Mouse (Mus musculus): ENCODE data around the gene Plcb3. TPM values are rescaled to one million over a fixed set of nuclear protein-coding genes. Genes with fewer than 3 reads are reported as not detected.
A peak's percentile ranks its signal among the peaks of the same experiment; 100 is the strongest.

Gene Plcb3
- polyA plus RNA-seq (2015; fragmentation: Nextera tagmentation; extraction: Ambion mirVana) = 44.1 and 48.8 TPM in 2 replicates

DNA sequence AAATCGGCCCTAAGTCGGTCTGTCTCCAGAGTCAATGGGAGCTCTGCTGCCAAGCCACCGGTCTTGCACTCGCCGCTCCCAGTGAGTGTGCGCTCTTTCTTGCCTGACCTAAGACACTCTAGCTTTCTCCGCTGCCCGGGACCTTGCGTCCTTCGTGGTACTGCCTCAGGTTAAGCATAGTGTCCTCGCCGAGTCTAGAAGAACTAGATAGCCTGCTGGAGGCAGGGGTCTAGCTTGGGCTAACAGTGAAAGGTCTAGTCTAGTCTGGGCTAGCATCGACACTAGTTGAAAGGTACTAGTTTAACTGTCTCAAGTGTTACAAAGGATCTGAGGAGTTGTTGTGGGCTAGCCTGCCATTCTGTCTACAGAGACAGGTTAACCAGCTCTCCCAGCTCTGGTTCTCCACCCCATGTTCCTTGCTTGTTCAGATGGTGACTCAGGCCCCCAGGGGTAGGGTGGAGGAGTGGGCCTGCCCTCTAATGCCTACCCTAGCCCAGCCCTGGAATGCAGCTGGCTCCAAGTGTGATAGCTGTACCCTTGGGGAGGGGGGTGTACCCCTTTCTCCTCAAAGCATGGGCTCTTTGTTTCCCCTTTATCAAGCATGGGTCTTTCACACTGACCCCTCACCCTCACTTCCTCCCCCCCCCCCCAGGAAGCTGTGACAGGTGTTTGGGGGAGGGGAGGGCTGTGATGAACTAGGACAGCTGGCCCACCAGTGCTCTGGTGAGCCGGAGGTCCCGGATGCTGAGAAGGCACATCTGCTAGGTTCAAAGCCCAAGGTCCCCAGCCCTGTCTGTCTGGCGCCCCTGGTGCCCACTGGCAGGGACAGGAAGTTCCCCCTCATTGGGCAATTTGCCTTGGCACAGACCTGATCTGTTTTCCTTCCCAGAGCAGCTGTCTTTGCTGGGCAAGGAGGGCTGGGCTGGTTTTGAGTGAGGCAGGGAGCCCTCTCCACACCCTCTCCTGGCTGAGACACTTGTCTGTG is at the start of gene Plcb3:
TSS of gene Plcb3 (minus strand) at position 934 of the 985 bp plus-strand sequence.
- peak within 1 kb of the TSS; percentile 90 for H3K27ac ChIP-seq (ENCODE audit: low read length)
- peak within 1 kb of the TSS; percentile 85 for H3K9ac ChIP-seq (replicated peaks; ENCODE audit: low read length)
- peaks cover 12% of the 10 kb centered on the region; the same call in 1 of the 2 replicates for H3K36me3 ChIP-seq (ENCODE audit: insufficient read depth, low read length)
- 0% methylated on average over 16 of the region's 16 CpGs for WGBS
- H3K4me2 ChIP-seq (replicated peaks; ENCODE audit: low read depth, low read length) = peak within 1 kb of the TSS; percentile 90
- no peak for ATAC-seq (ENCODE audit: low FRiP score, low TSS enrichment)
- peaks cover 54% of the 10 kb centered on the region for H3K4me1 ChIP-seq (ENCODE audit: insufficient read depth, low read length)
- no peaks in the 10 kb centered on the region for H3K9me3 ChIP-seq (ENCODE audit: low read length)
- peak within 1 kb of the TSS; percentile 81 for H3K4me3 ChIP-seq (ENCODE audit: low read length)
- no peaks in the 10 kb centered on the region for H3K27me3 ChIP-seq (ENCODE audit: insufficient read depth, low read length)

- Histone ChIP-seq H3K4me2 (replicated peaks; ENCODE audit: low read depth, low read length) (no peak overlapping the region), H3K9ac (replicated peaks; ENCODE audit: low read length) (no peak overlapping the region), H3K9me3 (ENCODE audit: low read length) (no peaks in the 10 kb centered on the region), H3K27ac (ENCODE audit: low read length) (no peak overlapping the region; the same call in 1 of the 2 replicates), H3K4me1 (ENCODE audit: insufficient read depth, low read length) (no peaks in the 10 kb centered on the region), H3K27me3 (ENCODE audit: insufficient read depth, low read length) (no peaks in the 10 kb centered on the region), H3K36me3 (ENCODE audit: insufficient read depth, low read length) (peaks cover 51% of the 10 kb centered on the region), H3K4me3 (ENCODE audit: low read length) (no peak overlapping the region)
- peak; percentile 57; the same call in 1 of the 2 replicates for ATAC-seq (ENCODE audit: low FRiP score, low TSS enrichment)
- WGBS = 43% methylated on average over 3 of the region's 3 CpGs
Measured at GRCm38 (mm10) chr19:7020224-7020641, 44.0 kb upstream of the Plcb3 start.

DNA sequence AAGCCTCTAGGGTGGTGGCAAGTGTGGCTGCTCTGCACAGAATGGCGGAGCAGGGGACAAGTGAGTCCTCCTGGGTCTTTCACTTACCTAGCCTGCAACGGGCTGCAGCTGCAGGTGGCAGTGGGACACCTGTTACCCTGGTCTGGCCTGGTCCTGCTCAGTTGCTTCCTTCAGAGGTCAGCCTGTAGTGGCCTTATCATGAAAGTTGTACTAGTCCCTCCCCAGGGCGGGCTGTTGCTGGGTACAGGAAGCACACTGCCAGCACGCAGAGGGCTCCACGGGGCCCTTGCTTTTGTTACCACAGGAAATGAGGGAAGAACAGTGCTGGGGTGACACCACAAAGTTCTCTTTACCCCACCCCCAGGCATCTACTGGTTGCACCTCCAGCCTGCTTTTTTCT is 42.9 kb upstream of the Plcb3 start, which contains the start of gene Fermt3:
TSS of gene Fermt3 (minus strand) at position 279 of the 400 bp plus-strand sequence.
- no peaks in the 10 kb centered on the region for H3K27me3 ChIP-seq (ENCODE audit: insufficient read depth, low read length)
- no peak within 1 kb of the TSS; the same call in 1 of the 2 replicates for H3K27ac ChIP-seq (ENCODE audit: low read length)
- no peak within 1 kb of the TSS for H3K9ac ChIP-seq (replicated peaks; ENCODE audit: low read length)
- no peaks in the 10 kb centered on the region for H3K9me3 ChIP-seq (ENCODE audit: low read length)
- WGBS = 74% methylated on average over 5 of the region's 5 CpGs
- no peaks in the 10 kb centered on the region for H3K4me1 ChIP-seq (ENCODE audit: insufficient read depth, low read length)
- no peak within 1 kb of the TSS for H3K4me2 ChIP-seq (replicated peaks; ENCODE audit: low read depth, low read length)
- peaks cover 41% of the 10 kb centered on the region for H3K36me3 ChIP-seq (ENCODE audit: insufficient read depth, low read length)
- ATAC-seq (ENCODE audit: low FRiP score, low TSS enrichment) = no peak
- no peak within 1 kb of the TSS for H3K4me3 ChIP-seq (ENCODE audit: low read length)

DNA sequence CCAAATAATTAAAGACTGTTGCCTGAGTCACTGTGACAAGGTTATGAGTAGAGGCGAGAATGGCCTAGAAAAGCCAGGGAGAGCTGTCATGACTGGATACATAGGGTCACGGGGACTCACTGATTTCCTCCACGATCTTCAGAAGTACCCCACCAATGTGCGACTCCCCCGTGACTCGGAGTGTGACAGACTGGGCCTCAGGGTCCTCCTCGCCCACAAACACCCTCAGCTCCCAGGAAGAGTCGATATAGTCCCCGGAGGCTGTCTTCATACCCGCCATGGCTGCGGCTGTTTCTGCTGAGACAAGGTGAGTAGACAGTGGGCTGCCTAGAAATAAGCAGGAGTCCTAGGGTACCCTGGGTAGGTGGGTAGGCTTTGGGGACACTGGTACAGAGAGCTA is 42.3 kb upstream of the Plcb3 start:
- H3K27ac ChIP-seq (ENCODE audit: low read length) = no peak overlapping the region
- H3K4me3 ChIP-seq (ENCODE audit: low read length) = no peak overlapping the region
- WGBS = 82% methylated on average over 11 of the region's 11 CpGs
- H3K27me3 ChIP-seq (ENCODE audit: insufficient read depth, low read length) = no peaks in the 10 kb centered on the region
- H3K9me3 ChIP-seq (ENCODE audit: low read length) = no peaks in the 10 kb centered on the region
- peaks cover 36% of the 10 kb centered on the region for H3K36me3 ChIP-seq (ENCODE audit: insufficient read depth, low read length)
- H3K4me1 ChIP-seq (ENCODE audit: insufficient read depth, low read length) = no peaks in the 10 kb centered on the region
- H3K9ac ChIP-seq (replicated peaks; ENCODE audit: low read length) = no peak overlapping the region
- no peak for ATAC-seq (ENCODE audit: low FRiP score, low TSS enrichment)
- H3K4me2 ChIP-seq (replicated peaks; ENCODE audit: low read depth, low read length) = no peak overlapping the region

DNA sequence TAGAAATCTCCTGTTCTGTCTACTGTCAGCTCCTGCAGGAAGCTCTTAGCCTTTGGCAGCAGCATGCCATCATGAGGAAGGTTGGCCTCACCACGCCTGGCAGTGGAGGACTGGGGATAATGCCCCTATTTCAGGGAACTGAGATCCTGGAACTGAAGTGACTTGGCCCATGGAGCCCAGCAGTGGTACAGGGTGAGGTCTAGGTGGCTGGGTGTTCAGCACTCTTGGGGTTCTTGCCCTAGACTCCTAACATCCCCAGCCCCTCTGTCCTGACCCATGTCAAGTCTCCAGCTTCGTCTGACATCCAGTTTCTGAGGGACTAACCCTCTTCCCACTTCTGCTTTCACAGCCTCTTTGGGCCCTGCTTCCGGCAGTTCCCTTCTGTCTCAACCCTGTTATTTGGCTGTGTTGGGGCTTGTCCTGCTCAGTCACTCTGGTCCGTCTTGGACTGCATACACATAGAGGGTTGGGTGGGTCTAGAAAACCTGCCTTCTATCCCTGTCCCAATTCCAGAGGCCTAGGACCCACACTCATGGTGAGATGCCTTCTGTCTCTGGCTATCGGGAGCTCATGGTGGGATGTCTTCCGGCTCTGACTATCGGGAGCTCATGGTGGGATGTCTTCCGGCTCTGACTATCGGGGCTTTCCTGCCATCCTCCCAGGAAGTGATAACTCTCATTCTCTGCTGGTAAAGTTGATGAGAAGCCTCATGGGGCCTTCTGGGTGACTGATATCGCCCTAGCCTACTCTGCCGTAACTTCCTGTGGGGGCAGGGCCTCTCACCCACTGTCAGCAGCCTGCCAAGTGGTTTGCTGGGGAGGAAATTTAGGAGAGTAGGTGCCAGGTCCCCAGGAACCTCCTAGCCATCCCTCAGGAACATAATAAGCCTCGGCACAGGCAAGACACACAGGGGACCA is 41.5 kb upstream of the Plcb3 start:
- 73% methylated on average over 12 of the region's 12 CpGs for WGBS
- no peak for ATAC-seq (ENCODE audit: low FRiP score, low TSS enrichment)
- no peak overlapping the region for H3K4me3 ChIP-seq (ENCODE audit: low read length)
- H3K4me1 ChIP-seq (ENCODE audit: insufficient read depth, low read length) = no peaks in the 10 kb centered on the region
- no peak overlapping the region for H3K4me2 ChIP-seq (replicated peaks; ENCODE audit: low read depth, low read length)
- no peak overlapping the region for H3K27ac ChIP-seq (ENCODE audit: low read length)
- peaks cover 31% of the 10 kb centered on the region for H3K36me3 ChIP-seq (ENCODE audit: insufficient read depth, low read length)
- no peaks in the 10 kb centered on the region for H3K9me3 ChIP-seq (ENCODE audit: low read length)
- no peak overlapping the region for H3K9ac ChIP-seq (replicated peaks; ENCODE audit: low read length)
- no peaks in the 10 kb centered on the region for H3K27me3 ChIP-seq (ENCODE audit: insufficient read depth, low read length)

DNA sequence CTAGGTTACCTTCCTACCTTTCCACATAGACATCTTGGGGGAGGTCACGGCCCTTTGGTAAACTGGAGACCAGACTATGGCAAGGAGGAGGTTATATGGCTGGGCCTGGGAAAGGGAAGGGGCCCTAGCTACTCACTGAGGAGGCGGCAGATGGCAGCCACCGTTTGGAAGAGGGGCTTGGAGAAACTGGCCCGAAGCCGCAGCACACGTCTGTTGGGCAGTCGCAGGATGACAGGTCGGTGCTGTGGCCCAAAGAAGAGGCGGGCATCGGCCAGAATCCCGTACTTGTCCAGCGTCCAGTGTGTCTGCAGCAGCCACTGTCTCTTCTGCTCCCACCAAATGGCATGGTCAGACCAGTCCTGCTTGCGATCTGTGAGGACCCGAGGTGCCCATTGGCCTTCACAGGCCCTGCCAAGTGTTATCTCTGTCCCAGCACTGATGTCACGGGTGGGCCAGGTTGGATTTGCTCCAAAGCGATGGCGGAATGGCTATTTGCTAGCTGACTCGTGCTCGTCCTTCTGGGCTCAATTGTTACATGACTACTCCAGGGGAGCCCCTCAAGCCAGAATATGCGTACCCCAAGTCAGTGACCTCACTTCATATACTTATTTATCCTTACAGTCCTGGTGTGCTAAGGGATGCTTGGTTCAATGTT is 38.3 kb upstream of the Plcb3 start:
- Histone ChIP-seq H3K4me2 (replicated peaks; ENCODE audit: low read depth, low read length) (no peak overlapping the region), H3K27ac (ENCODE audit: low read length) (no peak overlapping the region), H3K27me3 (ENCODE audit: insufficient read depth, low read length) (no peaks in the 10 kb centered on the region), H3K36me3 (ENCODE audit: insufficient read depth, low read length) (peaks cover 2% of the 10 kb centered on the region; the same call in 1 of the 2 replicates), H3K4me1 (ENCODE audit: insufficient read depth, low read length) (no peaks in the 10 kb centered on the region), H3K4me3 (ENCODE audit: low read length) (no peak overlapping the region), H3K9me3 (ENCODE audit: low read length) (no peaks in the 10 kb centered on the region), H3K9ac (replicated peaks; ENCODE audit: low read length) (no peak overlapping the region)
- no peak for ATAC-seq (ENCODE audit: low FRiP score, low TSS enrichment)
- 92% methylated on average over 20 of the region's 20 CpGs for WGBS

GRCm38 (mm10) chr19:7013984-7014383 is 37.7 kb upstream of the Plcb3 start:
- no peaks in the 10 kb centered on the region for H3K27me3 ChIP-seq (ENCODE audit: insufficient read depth, low read length)
- no peak for ATAC-seq (ENCODE audit: low FRiP score, low TSS enrichment)
- H3K27ac ChIP-seq (ENCODE audit: low read length) = no peak overlapping the region
- WGBS = 83% methylated on average over 9 of the region's 9 CpGs
- H3K4me1 ChIP-seq (ENCODE audit: insufficient read depth, low read length) = no peaks in the 10 kb centered on the region
- no peaks in the 10 kb centered on the region for H3K36me3 ChIP-seq (ENCODE audit: insufficient read depth, low read length)
- H3K4me3 ChIP-seq (ENCODE audit: low read length) = no peak overlapping the region
- no peak overlapping the region for H3K4me2 ChIP-seq (replicated peaks; ENCODE audit: low read depth, low read length)
- H3K9me3 ChIP-seq (ENCODE audit: low read length) = no peaks in the 10 kb centered on the region
- no peak overlapping the region for H3K9ac ChIP-seq (replicated peaks; ENCODE audit: low read length)

- Histone ChIP-seq H3K9me3 (ENCODE audit: low read length) (no peaks in the 10 kb centered on the region), H3K9ac (replicated peaks; ENCODE audit: low read length) (no peak overlapping the region), H3K27ac (ENCODE audit: low read length) (no peak overlapping the region), H3K27me3 (ENCODE audit: insufficient read depth, low read length) (no peaks in the 10 kb centered on the region), H3K36me3 (ENCODE audit: insufficient read depth, low read length) (no peaks in the 10 kb centered on the region), H3K4me2 (replicated peaks; ENCODE audit: low read depth, low read length) (no peak overlapping the region), H3K4me1 (ENCODE audit: insufficient read depth, low read length) (no peaks in the 10 kb centered on the region), H3K4me3 (ENCODE audit: low read length) (no peak overlapping the region)
- 71% methylated on average over 4 of the region's 4 CpGs for WGBS
- ATAC-seq (ENCODE audit: low FRiP score, low TSS enrichment) = no peak
Measured at GRCm38 (mm10) chr19:7012426-7012825, 36.2 kb upstream of the Plcb3 start.

DNA sequence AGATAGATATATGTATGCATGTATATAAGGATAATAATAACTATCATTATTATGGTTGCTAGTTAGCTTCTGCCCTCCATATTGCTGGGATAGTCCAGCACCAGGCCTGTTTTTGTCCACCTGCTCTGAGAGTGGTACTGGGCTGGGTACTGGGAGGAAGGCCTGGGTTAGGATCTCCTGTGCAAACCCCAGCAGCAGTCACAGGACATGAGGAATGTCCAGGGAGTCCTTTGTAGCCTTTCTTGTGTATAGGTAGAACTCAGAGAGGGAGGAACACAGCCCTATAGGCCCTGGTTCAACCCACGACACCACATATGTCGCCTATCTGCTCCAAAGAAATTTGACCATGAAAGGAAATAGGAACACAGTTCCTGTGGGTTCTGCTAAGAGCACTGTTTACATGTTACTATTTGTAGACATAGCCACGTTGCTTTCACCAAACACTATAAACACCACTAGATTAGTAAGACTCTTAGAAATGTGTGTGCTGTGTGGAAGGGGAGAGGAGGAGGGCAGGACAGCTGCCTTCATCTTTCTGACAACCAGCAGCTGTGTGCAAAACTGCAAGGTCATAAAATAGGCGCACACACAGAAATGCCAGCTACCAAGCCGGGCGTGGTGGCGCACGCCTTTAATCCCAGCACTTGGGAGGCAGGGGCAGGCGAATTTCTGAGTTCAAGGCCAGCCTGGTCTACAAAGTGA is 30.8 kb upstream of the Plcb3 start:
- Histone ChIP-seq H3K9ac (replicated peaks; ENCODE audit: low read length) (no peak overlapping the region), H3K27me3 (ENCODE audit: insufficient read depth, low read length) (no peaks in the 10 kb centered on the region), H3K4me3 (ENCODE audit: low read length) (no peak overlapping the region), H3K4me1 (ENCODE audit: insufficient read depth, low read length) (no peaks in the 10 kb centered on the region), H3K4me2 (replicated peaks; ENCODE audit: low read depth, low read length) (no peak overlapping the region), H3K36me3 (ENCODE audit: insufficient read depth, low read length) (no peaks in the 10 kb centered on the region), H3K9me3 (ENCODE audit: low read length) (no peaks in the 10 kb centered on the region), H3K27ac (ENCODE audit: low read length) (0 out of 2 replicates have a peak overlapping the region, but pooled peaks have one; percentile 14)
- no peak for ATAC-seq (ENCODE audit: low FRiP score, low TSS enrichment)
- 82% methylated on average over 9 of the region's 9 CpGs for WGBS
